Mouse (Mus musculus) stomach, postnatal 0 days (tissue): Measurements from ENCODE around the gene Usp22. TPM values are rescaled to one million over a fixed set of nuclear protein-coding genes. Genes with fewer than 3 reads are reported as not detected.

Experiments
- ATAC-seq: fragments of 200-750 bp; cut with Nextera tagmentation; 2 replicates; pipeline ENCODE4 v1.8.0; 2017; ENCODE audit not compliant: low FRiP score, low TSS enrichment
- DNase-seq: peaks from one replicate; pipeline ENCODE4 v3.0.0-alpha.2; 2016; ENCODE audit warnings: low spot score
- H3K27ac ChIP-seq: fragments of 300-500 bp; sonication (generic); replicated peaks from 2 replicates; pipeline ENCODE4 v1.5.1; 2014; ENCODE audit warnings: mild to moderate bottlenecking, control low read depth
- H3K27me3 ChIP-seq: fragments of 300-500 bp; sonication (generic); 2 replicates; pipeline ENCODE4 v1.6.1; 2014; ENCODE audit warnings: low read length; ENCODE audit not compliant: control insufficient read depth, insufficient read depth
- H3K36me3 ChIP-seq: fragments of 300-500 bp; sonication (generic); 2 replicates; pipeline ENCODE4 v1.6.1; 2014; ENCODE audit warnings: low read length, mixed read lengths; ENCODE audit not compliant: control insufficient read depth, insufficient read depth
- H3K4me1 ChIP-seq: fragments of 300-500 bp; sonication (generic); replicated peaks from 2 replicates; pipeline ENCODE4 v1.6.1; 2014; ENCODE audit warnings: antibody characterized with exemption; ENCODE audit not compliant: control insufficient read depth, insufficient read depth
- H3K4me2 ChIP-seq: fragments of 300-500 bp; sonication (generic); replicated peaks from 2 replicates; pipeline ENCODE4 v1.6.1; 2014; ENCODE audit warnings: low read depth, mild to moderate bottlenecking, control low read depth, moderate library complexity
- H3K4me3 ChIP-seq: fragments of 300-500 bp; sonication (generic); 2 replicates; pipeline ENCODE4 v1.5.1; 2014; ENCODE audit warnings: low read depth, low read length, control low read depth
- H3K9ac ChIP-seq: fragments of 300-500 bp; sonication (generic); 2 replicates; pipeline ENCODE4 v1.6.1; 2014; ENCODE audit warnings: mild to moderate bottlenecking, low read length, control low read depth, mixed read lengths
- H3K9me3 ChIP-seq: fragments of 300-500 bp; sonication (generic); 2 replicates; pipeline ENCODE4 v1.6.1; 2016; ENCODE audit warnings: low read length; ENCODE audit not compliant: control insufficient read depth
- CTCF ChIP-seq: IDR thresholded peaks from 2 replicates; pipeline ENCODE4 v1.5.1; 2016; ENCODE audit warnings: antibody characterized with exemption, low read depth, mild to moderate bottlenecking, moderate library complexity
- EP300 ChIP-seq: optimal IDR thresholded peaks from 2 replicates; pipeline ENCODE3; 2016; ENCODE audit warnings: antibody characterized with exemption
- WGBS: fragments of 180-500 bp; shearing (Covaris S2); extraction: QIAGEN DNeasy Blood & Tissue Kit; methylation state at CpG from one replicate; pipeline ENCODE4 v1.1.7; 2014; 5-methylcytosine and 5-hydroxymethylcytosine counted together
- polyA plus RNA-seq: library from polyadenylated mRNA; unstranded; fragments of >200 nt; fragmentation: Nextera tagmentation; extraction: Ambion mirVana; gene quantifications from 2 replicates; pipeline ENCODE4 v1.2.1, GENCODE M21; 2015

Usp22 gene
- polyA plus RNA-seq, 1 experiment from 2014 or later: 31.9 TPM

GRCm38 (mm10) chr11:61122283-61122768 is 52.5 kb downstream of the Usp22 start:
- DNase-seq (no peak), ATAC-seq (no peak)
- Histone ChIP-seq H3K9me3 (no peaks in the 10 kb centered on the region), H3K9ac (no peak overlapping the region), H3K36me3 (no peaks in the 10 kb centered on the region), H3K4me2 (no peak overlapping the region), H3K27me3 (no peaks in the 10 kb centered on the region), H3K4me1 (no peaks in the 10 kb centered on the region), H3K4me3 (no peak overlapping the region), H3K27ac (no peak overlapping the region)
- no peak for TF ChIP-seq CTCF
- TF ChIP-seq EP300: no peak
- WGBS: 92% methylated on average over 9 of the region's 9 CpGs

DNA sequence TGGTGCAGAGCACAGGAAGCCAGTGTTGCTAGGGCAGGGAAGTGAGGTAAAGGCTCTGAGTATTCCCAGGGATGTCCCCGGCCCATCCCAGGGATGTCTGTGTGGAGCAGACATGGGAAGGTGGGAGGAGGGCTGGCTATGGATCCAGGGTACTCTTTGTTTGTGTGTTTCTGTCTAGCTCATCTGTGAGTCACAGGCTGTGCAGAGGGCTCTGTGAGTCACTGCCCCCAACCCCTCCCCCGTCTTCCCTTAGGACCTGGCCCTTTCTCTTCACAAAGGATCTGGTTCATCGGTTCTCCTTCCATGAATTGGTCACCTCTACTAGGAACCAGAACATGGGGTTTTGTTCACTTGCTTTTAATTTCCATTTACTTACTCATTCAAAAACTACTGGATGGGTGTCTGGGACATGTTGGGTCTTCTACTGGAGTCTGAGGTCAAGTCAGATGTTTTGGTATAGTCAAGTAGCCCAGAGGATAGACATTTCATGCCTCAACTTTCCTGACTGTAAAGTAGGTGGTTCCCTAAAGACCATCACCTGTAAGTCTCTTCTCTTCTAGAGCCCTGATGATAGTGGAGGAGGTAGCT is 54.8 kb downstream of the Usp22 start:
- Histone ChIP-seq H3K27me3 (no peaks in the 10 kb centered on the region), H3K4me3 (no peak overlapping the region), H3K9me3 (no peaks in the 10 kb centered on the region), H3K4me1 (no peaks in the 10 kb centered on the region), H3K9ac (no peak overlapping the region), H3K4me2 (no peak overlapping the region), H3K27ac (no peak overlapping the region), H3K36me3 (no peaks in the 10 kb centered on the region)
- WGBS: 85% methylated on average over 3 of the region's 3 CpGs
- TF ChIP-seq EP300: no peak
- TF ChIP-seq CTCF: no peak
- no peak for DNase-seq
- ATAC-seq: no peak

DNA sequence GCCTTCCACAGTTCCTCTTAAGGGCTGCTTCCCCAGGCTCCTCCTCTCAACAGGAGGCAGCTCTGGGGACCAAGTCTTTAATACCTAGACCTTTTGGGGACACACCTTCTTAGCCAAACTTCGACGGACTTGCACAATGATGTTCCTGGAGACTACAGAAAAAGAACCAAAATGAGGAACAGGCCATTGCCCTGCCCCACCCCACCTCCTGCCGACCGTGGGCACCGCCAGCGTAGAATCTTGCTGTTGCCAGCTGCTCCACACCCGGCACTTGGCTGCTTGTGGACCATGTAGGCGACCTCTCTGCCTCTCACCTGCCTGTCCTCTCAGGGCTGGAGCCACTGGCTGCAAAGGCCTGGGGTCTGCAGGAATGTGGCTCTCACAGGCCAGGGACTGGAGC is 58.6 kb downstream of the Usp22 start:
- TF ChIP-seq EP300: no peak
- no peak for TF ChIP-seq CTCF
- no peaks in the 10 kb centered on the region for H3K36me3 ChIP-seq
- H3K9ac ChIP-seq: no peak overlapping the region
- no peaks in the 10 kb centered on the region for H3K9me3 ChIP-seq
- H3K4me2 ChIP-seq: no peak overlapping the region
- H3K27me3 ChIP-seq: no peaks in the 10 kb centered on the region
- no peaks in the 10 kb centered on the region for H3K4me1 ChIP-seq
- no peak overlapping the region for H3K27ac ChIP-seq
- no peak for ATAC-seq
- 50% methylated on average over 8 of the region's 8 CpGs for WGBS
- no peak for DNase-seq
- H3K4me3 ChIP-seq: no peak overlapping the region

DNA sequence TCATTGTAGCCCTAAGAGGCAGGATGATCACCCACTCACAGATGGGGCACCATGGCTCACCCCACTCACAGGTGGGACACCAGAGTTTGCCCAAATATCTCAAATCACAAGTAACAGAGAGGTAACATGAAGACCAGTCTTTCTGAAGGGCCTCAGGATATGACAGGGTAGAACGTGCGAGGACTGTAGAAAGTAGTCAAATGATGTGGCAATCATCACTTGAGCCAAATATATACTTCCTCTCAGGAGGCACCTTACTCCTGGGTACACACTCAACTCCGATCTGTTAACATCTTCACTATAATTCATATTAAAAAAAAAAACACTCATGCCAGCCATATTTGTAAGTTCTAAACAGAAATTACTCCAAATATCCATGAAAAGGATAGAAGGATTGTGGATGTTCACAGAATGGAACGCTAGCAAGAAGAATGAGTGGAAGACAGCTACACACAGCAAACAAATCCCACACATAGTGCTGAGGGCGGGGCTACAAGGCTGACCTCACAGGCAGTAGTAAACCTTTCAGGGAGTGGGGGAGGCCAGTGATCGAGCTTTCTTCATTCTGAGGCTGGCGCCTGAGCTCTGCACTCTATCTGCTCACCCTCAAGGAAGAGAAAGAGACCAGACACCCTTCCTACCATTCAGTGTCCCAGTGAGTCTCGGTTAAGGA is 62.4 kb downstream of the Usp22 start:
- no peaks in the 10 kb centered on the region for H3K9me3 ChIP-seq
- ATAC-seq (no peak), DNase-seq (no peak)
- H3K27ac ChIP-seq: no peak overlapping the region
- no peak overlapping the region for H3K9ac ChIP-seq
- H3K36me3 ChIP-seq: no peaks in the 10 kb centered on the region
- no peaks in the 10 kb centered on the region for H3K4me1 ChIP-seq
- WGBS: 65% methylated on average over 8 of the region's 8 CpGs
- TF ChIP-seq EP300 (no peak), CTCF (no peak)
- H3K4me2 ChIP-seq: no peak overlapping the region
- no peak overlapping the region for H3K4me3 ChIP-seq
- no peaks in the 10 kb centered on the region for H3K27me3 ChIP-seq

- no peaks in the 10 kb centered on the region for H3K36me3 ChIP-seq
- DNase-seq (no peak), ATAC-seq (no peak)
- 93% methylated on average over 4 of the region's 4 CpGs for WGBS
- H3K9me3 ChIP-seq: no peaks in the 10 kb centered on the region
- no peaks in the 10 kb centered on the region for H3K27me3 ChIP-seq
- H3K4me2 ChIP-seq: no peak overlapping the region
- H3K4me1 ChIP-seq: no peaks in the 10 kb centered on the region
- TF ChIP-seq EP300: no peak
- no peak overlapping the region for H3K4me3 ChIP-seq
- no peak overlapping the region for H3K27ac ChIP-seq
- H3K9ac ChIP-seq: no peak overlapping the region
These were observed 63.4 kb downstream of the Usp22 start for GRCm38 (mm10) chr11:61111472-61111871.

DNA sequence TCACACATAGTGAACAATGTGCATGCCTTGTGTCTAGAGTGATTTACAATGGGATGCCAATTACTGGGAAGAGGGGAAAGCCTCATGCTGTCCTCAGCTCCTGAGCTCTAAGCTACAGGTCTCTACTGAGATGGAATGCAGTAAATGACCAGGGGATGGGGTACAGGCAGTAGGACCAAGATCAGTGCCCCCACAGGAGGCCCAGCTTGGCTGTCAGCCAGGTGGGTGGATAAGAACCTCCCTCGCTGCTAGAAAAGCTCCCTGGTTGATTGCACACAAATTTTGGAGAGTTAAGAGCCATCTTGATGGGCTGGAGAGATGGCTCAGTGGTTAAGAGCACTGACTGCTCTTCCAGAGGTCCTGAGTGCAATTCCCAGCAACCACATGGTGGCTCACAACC is 63.9 kb downstream of the Usp22 start:
- H3K4me3 ChIP-seq: no peak overlapping the region

More for the DNA sequence above, 63.9 kb downstream of the Usp22 start:
- WGBS: 53% methylated on average over 1 of the region's 1 CpGs
- Histone ChIP-seq H3K9ac (no peak overlapping the region), H3K27me3 (no peaks in the 10 kb centered on the region), H3K27ac (no peak overlapping the region), H3K4me1 (no peaks in the 10 kb centered on the region), H3K9me3 (no peaks in the 10 kb centered on the region), H3K36me3 (no peaks in the 10 kb centered on the region), H3K4me2 (no peak overlapping the region)
- ATAC-seq: no peak
- DNase-seq: no peak
- no peak for TF ChIP-seq CTCF
- no peak for TF ChIP-seq EP300
